Mouse (Mus musculus): ENCODE measurements around the gene Lrig2.

DNA sequence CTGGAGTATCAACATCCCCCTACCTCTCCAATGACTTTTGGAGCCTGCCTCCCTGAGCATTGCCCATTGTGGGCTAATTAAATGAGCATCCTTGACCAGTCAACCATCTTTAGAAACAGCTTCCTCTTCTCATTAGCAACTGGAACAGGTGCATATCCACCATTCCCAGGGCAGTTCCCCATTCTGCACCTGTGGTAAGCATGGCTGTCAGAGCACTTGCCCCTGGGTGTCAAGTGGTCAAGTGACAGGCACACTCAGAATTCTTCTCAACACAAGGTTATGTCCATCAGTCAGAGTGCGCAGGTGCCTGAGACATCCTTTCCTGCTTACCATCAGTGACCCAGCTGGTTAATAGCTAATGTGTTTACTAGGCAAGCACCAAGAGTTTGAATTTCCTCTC is 72.9 kb downstream of the Lrig2 start:
- TF ChIP-seq CTCF (IDR thresholded peaks at IDR 0.05; ENCODE audit: extremely low read depth, insufficient read depth, low read length) (no peak), POLR2A (IDR thresholded peaks at IDR 0.05; ENCODE audit: extremely low read depth, insufficient read depth, low read length) (no peak)

All from cortical plate, adult 2 months (tissue).